Mouse (Mus musculus): Measurements from ENCODE around the gene Afmid.
A peak's percentile ranks its signal among the peaks of the same experiment; 100 is the strongest.
"Not testable (repeated sequence)": the region's sequence is repeated elsewhere in the genome, so short reads cannot be mapped to it uniquely, and the experiment has no call there.

Afmid gene

DNA sequence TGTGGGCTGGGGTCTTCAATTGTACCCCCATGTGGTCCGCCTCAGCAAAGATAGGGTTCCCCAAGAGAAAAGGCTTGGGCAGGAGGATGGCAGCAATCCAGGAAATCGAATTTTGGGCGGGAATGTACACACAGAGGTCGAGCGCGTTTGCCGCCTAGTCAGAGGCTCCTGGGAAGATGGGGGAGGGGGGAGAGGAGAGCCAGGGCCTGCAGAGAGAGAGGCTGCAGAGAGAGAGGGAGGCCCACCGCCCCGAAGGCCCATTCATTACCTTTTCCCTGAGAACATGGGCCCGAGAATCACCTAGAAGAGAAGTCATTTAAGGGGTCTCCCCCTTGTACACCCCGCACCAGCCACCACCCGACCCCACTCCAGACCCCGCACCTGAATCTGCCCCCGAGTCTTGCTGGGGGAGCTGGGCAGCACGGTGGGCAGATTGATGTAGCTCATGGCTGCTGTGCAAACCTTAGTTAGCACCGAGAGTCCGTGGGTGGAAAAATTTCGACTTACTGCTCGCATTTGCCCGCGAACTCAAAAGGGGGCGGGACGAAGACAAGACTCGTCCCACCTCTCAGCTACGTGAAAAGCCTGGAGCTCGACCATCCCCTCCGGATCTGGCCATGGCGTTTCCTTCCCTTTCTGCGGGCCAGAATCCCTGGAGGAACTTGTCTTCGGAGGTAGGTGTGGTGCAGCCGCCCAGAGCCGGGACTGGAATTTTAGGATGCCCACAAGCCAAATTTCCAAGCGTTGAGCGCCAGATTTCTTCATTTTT, at the start of gene Afmid, which contains the start of gene Tk1:
Afmid (plus strand) TSS at position 592 of the 769 bp plus-strand sequence.
Tk1 (minus strand) TSS at position 760 of the 769 bp plus-strand sequence.
- peak; percentile 72 to 84 for DNase-seq (ENCODE audit: low spot score in 2 of 2)

DNA sequence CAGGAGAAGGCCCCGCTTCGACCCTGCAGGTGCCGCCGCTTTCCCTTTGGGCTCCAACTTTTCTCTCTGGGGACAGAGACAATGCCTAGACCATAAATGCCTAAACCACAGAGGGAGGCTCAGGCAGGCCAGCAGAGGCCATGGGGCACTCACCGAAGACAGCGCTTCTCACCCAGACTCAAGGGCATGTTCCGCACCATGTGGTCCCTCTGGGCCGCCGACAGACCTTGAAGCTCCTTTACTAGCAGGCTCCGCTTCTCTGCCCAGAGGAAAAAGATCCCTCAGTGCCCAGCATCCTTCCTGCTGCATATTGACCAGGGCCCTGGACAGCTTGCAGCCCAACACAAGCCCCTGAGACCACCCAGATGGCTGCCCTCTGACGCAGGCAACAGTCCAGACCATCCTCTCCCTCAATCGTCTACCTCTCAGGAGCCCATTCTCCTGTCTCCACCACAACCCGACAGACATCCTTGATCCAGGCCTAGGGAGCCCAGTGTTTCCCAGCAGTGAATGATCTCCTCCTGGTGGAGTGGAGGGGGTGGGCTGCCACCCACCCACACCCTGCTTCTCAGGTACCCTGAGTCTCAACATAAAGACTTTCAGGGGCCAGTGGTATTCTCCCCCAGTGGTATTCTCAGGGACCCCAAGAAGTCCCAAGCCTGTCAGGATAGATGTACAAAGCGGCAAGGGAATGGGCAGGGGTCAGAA, 49.5 kb upstream of the Afmid start:
- no peak for DNase-seq (ENCODE audit: low spot score in 2 of 2)

DNA sequence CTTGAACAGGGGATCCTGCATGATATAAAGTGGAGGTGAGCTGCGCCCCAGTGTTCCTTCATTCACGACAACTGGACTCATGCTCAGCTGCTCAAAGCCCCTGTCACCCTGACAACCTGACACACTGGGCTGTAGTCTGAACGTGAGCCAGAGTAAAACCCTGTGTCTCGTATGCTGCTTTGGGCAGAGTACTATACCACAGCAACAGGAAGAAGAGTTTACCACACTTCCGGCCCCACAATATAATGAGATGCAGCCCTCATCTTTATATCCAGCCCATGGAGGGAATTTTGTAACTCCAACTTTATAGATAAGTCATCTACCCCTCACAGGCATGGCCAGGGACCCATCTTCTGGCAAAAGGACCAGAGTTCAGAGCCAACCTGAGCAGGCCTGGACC, 48.6 kb upstream of the Afmid start:
- DNase-seq (ENCODE audit: low spot score in 2 of 2): no peak

DNA sequence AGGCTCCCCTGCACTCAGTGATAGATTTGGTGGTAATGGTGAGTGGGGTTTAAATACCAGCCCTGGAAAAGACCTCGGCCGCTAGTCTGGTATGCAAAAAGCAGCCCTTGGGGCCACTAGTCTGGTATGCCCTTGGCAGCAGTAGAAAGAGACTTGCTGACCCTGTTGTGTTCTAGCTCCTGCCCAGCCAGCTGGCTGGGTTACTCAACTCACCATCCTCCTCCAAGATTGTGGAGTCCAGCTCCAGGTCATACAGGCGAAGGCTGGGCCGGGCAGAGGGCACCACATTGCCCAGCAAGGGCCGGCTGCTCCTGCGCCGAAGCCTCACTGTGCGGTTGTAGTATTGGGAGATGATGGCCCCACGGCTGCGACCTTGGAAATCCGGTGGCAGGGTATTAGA, 47.7 kb upstream of the Afmid start:
- no peak for DNase-seq (ENCODE audit: low spot score in 2 of 2)

DNA sequence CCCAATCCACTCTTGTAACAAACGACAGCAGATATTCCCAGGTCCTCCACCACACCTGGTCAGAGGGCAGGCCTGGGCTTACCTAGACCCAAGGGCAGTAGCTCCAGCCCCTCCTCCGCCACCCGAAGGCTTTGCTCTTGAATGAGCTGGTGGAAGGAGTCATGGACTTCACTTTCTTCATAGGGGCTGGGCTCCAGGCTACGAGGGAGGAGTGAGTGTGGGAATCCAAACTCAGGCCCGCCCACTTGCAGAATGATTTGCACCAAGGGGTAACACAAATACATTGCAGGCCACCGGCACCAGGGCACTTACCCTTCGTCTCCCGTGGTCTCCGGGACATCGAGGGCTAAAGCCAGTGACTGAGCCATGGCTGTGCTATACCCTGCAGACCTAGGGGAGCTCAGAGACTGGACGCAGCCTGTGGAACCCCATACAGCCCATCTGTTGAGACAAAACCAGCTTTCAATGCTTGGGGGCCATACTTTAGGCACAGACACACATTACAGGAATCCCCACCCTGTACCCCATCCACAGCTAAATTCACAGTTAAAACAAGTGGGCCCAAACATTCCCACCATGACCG, 46.8 kb upstream of the Afmid start:
- DNase-seq (ENCODE audit: low spot score in 2 of 2): peak; percentile 52 to 76

DNA sequence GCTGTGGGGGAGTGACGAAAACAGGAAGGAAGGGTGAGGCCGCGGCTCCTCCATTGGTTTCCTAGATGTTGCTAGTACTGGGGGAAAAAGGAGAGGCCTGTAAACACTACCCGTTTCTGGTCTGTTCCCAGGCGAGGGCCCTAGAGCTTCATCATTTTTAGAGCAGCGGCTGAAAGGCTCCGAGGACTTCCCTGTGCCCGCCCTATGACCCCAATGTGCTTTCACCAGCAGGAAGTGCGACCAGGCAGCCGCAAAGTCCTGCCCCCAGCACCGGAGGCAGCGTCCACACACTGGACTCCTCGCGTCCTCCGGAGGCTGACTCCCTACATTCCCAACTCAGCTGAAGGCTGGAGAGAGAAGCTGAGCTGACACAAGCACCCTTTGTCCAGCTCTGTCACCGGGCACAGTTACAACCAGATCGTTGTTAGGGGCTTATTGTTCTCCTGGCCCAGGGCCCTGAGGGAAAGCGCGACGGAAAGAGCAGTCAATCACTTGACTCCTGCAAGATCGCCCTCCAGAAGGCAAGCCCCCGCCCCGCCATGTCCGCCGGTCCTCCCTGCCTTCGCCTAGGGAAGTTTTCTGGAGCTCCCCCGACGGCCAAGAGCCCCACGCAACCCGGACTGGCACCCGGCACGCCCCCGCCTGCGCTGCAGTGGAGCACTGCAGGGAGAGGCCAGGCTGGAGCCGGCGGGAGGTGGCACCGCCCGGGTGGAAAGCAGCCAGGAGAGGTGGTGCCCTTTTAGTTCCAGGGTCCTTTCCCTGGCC, 46.1 kb upstream of the Afmid start:
- peak; percentile 74 to 84 for DNase-seq (ENCODE audit: low spot score in 2 of 2)

DNA sequence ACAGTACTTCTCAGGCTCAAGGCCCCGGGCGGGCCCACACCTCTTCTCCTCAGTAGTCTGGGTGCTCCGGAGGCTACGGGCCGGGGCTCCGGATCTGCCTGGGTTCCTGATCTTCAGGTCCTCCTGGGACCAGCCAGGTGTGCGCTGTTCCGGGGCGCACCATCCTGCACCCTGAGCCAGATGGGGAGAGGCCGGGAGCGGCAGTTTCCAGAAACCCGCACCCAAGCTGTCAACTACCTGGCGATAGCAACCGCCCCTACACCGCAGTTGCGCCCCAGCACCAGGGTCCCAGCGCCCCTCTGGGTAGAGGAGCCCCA, 45.6 kb upstream of the Afmid start:
- DNase-seq (ENCODE audit: low spot score in 2 of 2): no peak

DNA sequence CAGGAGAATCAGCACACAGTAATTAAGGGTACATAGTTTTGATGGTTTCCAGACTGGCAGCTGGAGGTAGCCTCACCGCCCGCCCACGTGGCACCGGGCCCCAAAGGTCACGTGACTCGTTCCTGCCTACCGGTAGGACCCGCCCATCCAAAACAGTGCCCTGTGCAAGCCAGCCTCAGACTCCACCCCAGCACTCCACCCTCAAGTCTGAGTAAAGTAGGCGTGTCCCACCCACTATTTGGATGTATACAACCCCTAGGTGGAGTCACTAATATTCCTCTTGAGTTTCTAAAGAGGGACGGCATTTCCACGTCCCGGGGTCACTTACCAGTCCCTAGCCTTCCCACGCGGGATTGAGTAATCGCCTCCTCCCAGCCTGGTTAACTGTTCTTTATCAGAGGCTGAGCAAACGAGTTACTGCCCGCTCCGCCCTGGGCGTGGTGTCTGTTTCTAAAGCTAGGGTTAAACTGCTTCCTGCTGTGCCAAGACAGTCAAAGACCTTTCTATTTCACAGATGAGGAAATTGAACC, 45.1 kb upstream of the Afmid start:
- DNase-seq (ENCODE audit: low spot score in 2 of 2): peak; percentile 91 to 97

DNA sequence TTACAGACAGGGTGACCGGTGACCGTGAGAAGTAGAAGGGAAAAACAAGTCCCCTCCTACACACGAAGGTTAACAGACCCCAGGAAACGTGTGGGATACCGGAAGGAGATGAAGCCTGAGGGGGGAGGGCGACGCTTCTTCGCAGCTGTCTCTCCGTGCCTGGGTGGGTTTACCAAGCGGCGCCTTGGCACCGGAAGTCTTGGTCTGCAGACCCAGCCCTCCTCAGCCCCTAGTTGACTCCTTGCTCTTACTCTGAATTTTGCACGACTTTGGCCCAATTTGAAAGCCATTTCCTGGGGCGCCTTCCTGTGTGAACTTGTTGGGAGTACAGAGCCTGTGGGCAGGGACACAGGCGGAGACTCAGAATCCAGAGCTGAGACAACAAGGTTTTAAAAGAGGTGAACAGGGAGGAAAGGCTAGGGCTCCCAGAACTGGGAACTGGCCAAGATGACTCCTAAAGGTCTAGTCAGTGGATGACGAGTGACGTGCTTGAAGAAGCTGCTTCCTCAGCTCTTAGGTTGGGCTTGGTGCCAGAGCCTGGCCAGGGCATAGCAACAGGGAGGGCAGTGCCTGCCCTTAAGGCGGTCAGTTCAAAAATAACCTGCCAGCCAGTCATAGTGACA, 44.4 kb upstream of the Afmid start:
- peak; percentile 79 to 86 for DNase-seq (ENCODE audit: low spot score in 2 of 2)

DNA sequence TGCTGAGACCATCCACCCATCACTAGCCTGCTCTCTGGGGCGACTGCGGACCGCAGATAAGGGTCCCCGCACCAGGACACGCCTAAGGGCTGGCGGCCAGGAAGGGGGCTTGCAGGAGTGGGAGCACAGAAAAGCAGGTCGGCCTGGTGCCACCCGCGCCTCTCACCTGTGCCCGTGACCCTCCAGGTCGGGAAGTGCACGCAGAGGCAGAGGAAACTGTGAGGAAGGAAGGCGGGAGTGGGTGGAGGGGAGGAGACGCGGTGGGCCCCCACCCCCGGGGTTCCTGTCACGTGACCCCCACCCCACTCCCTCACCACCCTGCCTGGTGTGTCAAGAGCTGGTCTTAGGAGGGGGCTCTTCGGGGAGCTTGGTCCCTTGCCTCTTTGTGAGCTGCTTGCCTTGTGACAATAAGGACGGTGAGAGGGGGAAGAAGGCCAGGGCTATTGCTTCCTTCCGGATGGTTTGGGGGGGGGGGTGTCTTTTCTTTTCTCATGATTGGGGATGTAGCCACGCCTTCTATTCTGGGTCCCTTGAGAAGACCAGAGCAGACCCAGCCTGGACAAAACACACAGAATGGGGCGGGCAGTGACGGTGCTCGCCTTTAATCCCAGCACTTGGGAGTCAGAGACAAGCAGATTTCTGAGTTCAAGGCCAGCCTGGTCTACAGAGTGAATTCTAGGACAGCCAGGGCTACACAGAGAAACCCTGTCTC, 43.6 kb upstream of the Afmid start, which contains the start of the genes Tmc8 and Tmc6:
Tmc8 (plus strand) TSS at position 84 of the 712 bp plus-strand sequence.
Tmc6 (minus strand) TSS at position 206 of the 712 bp plus-strand sequence.
- DNase-seq (ENCODE audit: low spot score in 2 of 2): peak; percentile 83 to 86

DNA sequence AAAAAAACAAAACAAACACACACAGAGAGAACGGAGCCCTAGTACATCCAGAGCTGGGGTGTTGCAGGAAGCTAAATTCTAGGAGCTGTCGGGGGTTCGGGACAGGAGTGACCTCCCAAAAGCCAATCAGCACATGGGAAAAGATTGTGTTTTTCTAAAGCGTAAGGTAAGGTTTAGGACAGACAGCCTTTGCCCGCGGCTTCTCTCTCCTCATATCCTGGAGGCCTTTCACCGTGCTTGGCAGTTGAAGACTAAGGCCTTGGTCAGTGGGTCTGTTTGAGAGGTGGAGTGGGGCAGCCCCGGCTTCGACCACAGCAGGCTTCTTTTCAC, 43.1 kb upstream of the Afmid start:
- DNase-seq (ENCODE audit: low spot score in 2 of 2): no peak

DNA sequence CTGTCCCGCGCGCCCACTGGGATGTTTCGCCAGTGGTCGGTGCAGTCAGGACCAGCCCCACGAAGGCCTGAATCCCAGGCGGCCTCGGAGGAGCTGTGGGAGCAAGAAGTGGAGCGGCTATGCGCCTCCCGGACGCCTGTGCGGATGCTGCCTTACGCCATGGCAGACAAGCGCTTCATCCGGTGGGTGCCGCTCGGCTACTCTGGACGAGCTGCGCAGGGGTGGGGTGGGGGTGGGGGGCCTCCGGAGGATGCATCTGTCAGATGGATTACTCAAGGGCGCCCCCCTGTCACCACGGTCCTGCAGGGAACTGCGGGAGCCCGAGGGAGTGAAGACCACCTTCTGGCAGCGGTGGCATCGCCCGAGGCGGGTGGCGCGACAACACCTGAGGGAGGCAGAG, 42.6 kb upstream of the Afmid start:
- peak; percentile 87 to 88 for DNase-seq (ENCODE audit: low spot score in 2 of 2)

DNA sequence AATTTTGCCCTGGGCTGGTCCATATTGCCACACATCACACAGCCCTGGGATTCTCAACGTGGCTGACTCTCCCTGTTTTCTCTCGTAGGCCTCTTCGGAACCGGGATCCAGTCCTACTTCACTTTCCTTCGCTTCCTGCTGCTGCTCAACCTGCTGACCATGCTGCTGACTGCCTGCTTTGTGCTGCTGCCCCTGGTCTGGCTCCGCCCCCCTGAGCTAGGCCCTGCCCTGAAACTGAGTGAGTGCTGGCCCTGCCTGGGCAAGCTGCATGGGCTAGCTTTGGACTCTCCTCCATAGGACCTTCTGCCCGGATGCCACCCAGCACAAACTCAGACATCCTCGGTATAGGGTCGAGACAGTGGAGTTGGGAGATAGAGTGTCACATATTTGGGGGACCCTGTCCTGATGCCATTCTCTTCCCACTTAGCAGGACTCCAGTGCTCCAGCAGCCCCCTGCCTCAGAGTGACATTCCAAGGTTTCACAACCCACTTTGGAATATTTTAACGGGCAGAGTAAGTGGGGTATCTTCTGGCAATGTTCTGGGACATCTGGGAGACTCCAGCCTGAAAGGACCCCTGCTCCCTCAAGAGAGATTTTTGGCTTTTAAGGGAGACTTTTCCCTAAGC, 41.9 kb upstream of the Afmid start:
- DNase-seq (ENCODE audit: low spot score in 2 of 2): peak; percentile 73 to 86

DNA sequence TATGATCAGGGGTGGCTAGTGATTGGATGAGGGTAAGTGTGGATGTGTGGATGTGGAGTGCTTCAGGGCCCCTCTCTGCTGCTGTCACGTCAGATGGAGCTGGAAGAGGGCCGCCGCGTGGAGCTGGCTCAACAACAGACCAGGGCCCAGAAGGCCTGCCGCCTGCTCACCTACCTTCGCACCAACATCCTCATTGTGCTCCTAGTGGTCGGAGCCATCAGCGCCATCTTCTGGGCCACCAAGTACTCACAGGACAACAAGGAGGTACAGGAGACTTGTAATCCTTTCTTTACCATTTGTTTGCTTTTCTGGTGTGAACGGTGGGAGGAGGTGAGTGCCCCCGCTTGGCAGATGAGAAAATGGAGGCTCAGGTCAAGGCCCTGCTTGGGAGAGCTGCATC, 39.4 kb upstream of the Afmid start:
- DNase-seq (ENCODE audit: low spot score in 2 of 2): peak; percentile 62 to 86

DNA sequence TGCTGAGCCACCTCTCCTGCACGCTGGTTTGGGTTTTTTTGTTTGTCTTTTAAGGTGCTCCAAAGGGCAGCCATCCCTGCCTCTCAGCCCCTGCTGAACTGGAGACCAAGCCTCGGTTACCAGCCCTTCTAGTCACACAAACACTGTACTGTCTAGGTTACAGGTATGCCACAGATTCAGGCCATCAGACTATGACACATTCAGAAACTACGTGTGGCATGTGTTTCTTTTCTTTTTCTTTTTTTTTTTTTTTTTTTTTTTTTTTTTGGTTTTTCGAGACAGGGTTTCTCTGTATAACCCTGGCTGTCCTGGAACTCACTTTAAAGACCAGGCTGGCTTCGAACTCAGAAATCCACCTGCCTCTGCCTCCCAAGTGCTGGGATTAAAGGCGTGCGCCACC, 37.2 kb upstream of the Afmid start:
- DNase-seq (ENCODE audit: low spot score in 2 of 2): not testable (repeated sequence)

DNA sequence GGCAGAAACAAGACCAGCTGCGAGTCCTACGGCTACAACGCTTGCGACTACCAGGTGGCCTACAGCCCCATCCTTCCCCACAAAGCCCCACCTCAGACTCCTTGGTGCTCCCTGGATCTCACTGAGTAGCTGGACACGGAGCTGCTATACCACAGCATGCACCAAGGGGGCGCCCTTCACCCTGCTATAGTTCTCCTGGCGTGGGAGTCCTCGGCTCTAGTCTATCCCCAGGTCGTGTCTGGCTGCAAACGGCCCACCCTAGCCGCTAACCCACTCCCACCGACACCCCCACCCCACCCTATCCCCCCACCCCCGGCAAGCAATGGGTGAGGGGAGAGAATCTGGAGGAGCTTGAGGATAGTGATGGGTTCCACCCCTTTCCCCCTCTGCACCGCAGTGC, 35.4 kb upstream of the Afmid start:
- DNase-seq (ENCODE audit: low spot score in 2 of 2): peak; percentile 80 to 86

DNA sequence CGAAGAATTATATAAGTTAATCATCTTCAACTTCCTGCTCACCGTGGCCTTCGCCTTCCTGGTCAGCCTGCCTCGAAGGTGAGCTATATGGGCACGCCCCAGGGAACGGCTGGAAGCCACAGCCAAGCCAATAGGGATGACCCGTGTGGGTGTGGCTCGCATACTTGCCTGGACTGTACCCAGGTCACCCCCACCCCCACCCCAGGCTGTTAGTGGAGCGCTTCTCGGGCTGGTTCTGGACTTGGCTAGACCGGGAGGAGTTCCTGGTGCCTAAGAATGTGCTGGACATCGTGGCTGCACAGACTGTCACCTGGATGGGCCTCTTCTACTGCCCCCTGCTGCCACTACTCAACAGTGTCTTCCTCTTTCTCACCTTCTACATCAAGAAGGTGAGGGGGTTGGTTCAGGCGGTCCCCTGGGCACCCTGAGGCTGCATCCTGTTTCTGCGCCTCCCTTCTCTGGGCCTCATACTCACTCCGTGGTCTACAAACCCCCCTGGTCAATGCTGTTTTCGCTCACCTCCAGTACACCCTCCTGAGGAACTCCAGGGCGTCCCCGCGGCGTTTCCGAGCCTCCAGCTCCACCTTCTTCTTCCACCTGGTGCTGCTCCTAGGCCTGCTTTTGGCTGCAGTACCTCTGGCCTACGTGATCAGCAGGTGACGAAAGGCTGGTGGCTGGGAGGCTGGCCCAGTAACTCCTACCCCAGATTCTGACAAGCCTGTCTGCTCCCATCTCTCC, 34.9 kb upstream of the Afmid start:
- DNase-seq (ENCODE audit: low spot score in 2 of 2): peak; percentile 51 to 75

DNA sequence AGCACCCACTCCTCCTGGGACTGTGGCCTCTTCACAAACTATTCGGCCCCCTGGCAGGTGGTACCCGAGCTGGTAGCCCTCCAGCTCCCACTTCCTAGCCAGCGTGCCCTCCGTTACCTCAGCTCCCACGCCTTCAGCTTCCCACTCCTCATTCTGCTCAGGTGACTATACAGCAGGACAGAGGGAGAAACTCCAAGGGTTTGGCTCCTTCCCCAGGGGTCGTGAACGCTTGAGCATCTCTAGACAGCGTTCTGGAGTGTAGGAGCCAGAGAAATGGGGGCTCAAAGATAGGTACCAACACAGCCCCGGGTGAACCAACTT, 34.3 kb upstream of the Afmid start:
- DNase-seq (ENCODE audit: low spot score in 2 of 2): no peak

DNA sequence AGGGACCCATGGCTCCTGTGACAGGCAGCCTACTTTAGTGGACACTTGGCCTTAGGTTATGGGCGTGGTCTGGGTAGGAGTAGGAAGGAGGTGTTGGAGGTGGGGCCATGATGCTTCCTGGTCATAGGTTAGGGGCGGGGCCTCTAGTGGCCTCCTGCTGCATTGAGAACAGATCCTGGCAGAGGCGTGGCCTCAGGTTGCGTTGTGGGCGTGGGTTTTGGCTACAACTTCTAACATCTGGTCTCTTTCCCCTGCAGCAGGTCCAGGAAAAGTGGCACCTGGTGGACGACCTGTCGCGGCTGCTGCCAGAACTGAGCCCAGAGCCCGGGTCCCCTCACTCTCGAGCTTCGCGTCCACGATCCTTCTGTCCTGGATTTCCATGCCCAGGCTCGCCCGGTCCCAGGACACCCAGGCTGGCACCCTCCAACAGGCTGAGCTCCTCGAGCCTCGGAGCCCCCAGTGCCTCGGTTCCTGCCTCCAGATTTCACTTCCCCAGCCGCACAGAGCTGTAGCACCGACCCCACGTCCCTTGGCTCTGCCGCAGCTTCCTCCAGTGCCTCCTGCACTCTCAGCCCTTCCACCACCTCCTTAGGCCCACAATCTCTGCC, 33.3 kb upstream of the Afmid start:
- DNase-seq (ENCODE audit: low spot score in 2 of 2): peak; percentile 71 to 92
